Mouse (Mus musculus) erythroblast, adult 5-6 weeks (primary cell): Measurements from ENCODE around the gene Il1r1. TPM values are rescaled to one million over a fixed set of nuclear protein-coding genes. Genes with fewer than 3 reads are reported as not detected.

Source experiments
- ATAC-seq: replicated peaks from 2 replicates; pipeline ENCODE4 v1.8.0; 2016; ENCODE audit warnings: moderate number of reproducible peaks, mild to moderate bottlenecking, moderate TSS enrichment, inconsistent platforms; ENCODE audit not compliant: poor library complexity, low FRiP score, severe bottlenecking
- total RNA-seq, 2 experiments: library from RNA; stranded (forward) in 1 of 2; stranded (reverse) in 1 of 2; fragments of 150-400 nt in 1 of 2; fragments of 200-764, 138-1000 nt in 1 of 2; gene quantifications; 2 replicates each; pipeline versions ENCODE4 v1.2.3 to v1.2.4; 2015 to 2017; ENCODE audit warnings: low replicate concordance in 2 of 2

Il1r1 gene
- total RNA-seq (2015; ENCODE audit: low replicate concordance) (22.1 and 35.3 TPM in 2 replicates), total RNA-seq (2017; ENCODE audit: low replicate concordance) (34.5 and 39.0 TPM in 2 replicates)

DNA sequence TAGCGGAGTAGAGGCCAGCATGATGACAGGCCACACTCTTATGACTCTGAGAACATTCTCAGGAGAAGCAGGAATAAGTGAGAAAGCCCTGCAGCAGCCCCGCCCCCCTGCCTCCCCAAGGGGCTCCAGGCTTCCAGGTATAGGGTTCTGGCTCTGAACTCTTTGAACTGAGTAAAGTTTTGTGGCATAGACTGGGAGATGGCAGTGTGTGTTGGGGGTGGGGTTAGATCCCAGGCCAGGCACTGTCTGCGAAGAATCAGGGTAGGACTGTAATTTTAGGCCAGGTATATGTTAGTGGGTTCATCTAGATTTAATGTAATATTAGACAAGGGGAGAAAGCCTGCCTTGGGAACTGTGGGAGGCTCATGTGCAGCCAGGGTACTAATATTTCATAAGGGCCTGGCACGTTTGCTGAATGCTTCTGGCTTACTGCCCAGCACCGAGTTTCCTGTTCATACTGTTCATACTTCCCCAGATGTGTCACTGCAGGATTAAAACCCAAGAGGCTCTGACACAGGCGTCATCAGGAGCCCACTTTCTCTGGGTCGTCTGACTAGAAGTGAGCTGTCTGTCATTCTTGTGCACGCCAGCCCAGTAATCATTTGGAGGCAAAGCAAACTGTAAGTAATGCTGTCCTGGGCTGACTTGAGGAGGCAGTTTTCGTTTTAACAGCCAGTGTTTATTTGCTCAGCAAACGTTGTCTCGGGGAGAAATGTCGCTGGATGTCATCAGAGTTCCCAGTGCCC is at the start of gene Il1r1:
Gene Il1r1 (plus strand): TSS at position 542 of the 746 bp plus-strand sequence.
- peak; percentile 43 for ATAC-seq

DNA sequence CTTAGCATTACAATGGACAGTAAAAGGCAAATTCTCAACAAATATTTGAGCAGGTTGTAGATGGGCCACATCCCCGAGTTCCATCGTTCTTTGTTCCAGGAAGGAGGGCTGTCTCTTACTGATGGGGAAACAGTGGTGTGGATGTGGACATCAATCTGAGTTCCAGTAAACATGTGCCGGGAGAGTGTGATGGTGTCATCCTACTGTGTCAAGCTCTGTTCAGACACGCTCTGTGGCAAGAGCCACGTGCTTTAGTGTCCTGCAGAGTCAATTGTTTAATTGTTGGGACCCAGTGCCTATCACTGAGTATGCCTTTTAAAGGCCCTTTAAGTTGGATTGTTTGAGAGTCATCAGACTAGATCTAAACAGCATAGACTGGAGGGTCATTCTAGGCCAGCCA is 49.8 kb upstream of the Il1r1 start:
- no peak for ATAC-seq

DNA sequence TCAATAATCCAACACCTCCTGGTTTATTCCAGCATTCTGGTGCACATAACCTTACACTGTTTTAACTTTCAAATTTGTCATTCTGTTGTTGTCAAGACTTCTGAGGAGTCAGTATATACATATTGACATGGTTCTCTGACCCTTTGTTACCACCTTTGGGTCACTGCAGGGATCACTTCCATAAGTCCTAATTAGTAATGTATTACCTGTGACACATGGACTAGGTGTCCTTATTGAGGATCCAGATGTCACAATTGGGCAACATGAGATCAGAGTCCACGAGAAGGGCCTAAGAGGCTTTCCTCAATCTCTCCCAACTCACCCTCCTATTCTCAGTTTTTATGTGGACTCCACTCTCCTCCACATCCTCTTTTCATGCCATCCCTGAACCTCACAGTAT is 49.1 kb upstream of the Il1r1 start:
- ATAC-seq, result no peak

DNA sequence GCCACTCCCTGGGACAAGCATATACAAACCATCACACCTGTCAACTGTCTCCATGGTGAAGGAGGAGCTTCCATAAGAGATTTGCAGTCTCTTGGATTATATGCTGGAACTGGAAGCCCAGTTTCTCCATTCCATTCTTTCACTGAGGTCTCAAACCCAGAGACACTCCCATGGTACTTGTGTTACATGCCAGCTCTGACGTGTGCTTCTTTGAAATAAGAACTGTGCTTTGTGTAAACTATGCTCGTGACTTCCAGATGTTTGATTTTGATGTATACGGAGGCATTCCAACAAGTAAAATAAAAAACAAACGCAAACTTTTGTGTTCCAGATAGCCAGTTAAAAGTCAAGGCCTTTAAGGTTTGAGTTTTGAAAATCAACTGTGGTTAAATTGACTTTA is 45.8 kb upstream of the Il1r1 start:
- no peak for ATAC-seq

DNA sequence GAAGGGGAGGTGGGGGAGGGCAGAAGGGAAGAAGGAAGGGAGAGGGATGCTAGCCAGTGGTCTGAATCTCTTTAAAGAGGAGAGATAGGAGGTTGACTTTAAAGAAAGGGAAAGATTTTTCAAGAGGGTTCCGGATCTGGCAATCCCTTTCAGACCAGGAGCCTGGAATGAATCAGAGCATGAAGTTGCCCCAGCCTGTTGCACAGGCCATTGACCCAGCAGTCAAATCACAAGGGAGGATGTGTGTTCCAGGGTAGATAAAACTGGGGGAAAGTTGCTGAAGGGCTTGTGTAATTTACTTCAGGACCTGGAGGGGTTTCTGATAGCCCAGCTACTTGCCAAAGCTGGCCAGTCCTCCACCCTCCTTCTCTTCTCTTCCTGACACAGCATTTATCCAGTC is 45.4 kb upstream of the Il1r1 start:
- no peak for ATAC-seq

DNA sequence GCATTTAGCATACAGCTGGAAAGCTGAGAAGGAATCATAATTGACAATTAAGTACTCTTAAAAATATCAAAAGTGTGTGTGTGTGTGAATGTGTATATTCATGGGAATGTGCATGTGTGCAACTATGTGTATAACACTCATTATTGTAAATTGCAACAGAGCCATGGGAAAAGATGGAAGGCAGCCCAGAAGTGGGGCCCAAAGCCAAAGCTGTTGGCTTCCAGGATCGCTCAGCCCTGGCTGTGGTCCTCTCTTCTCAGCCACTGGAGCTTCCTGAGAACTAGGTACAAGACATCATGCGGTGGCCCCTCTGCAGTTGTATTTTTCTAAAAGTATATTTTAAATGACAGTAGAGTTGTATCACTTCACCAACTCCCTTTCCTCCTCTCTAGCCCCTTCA is 44.0 kb upstream of the Il1r1 start:
- no peak for ATAC-seq

DNA sequence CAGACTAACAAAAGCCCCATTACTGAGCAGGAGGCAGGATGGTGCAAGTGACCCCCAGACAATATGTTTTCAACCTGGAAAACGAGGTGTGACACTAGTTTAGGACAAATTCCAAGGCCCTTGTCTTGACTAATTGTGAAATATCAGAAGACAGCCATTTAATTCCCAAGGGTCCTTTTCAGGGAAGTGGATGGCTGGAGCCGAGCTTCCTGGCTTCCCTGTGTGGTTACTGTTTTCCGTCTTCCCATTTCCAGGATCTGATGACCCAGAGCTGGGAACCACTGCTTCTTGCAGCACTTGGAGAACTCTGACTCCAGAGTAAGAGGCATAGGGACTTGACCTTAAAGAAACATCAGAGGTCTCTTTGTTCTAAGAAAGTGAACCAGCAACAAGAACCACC is 43.2 kb upstream of the Il1r1 start:
- no peak for ATAC-seq

DNA sequence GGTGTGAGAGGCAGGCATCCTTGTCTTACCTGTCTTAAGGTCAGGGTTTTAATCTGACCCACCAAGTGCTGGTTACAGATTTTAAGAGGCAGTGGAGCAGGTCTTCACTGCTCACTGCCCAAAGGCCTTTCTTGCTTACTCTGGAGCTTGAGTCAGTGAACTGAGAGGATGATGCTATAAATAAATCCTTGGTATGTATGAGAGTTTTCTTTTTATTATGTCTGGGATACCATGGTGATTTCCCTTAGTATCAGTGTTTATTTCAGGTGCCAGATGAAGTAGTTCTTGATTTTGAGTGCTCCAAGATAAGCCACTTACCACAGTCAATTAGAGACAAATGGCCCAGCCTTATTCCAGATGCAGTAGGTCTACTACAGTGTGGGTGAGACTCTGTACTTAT is 41.5 kb upstream of the Il1r1 start:
- ATAC-seq, result no peak

DNA sequence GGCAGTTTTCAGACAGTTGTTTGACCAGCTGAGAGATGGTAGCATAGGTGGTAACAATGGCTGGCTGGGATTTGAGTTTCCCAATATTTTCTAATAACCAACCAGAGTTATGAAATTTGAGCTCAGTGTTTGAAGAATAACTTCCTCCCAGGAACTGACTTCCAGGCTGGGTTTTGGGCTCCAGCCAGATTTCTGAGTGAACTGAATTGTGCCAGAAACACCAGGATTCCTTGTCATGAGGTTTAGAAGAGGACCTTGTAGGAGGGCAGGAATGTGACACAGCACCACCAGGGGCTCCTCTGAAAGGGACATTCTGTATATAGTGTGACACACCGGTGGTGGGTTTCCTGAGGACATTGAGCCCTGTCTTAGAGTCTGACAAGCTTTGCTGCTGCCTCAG is 36.9 kb upstream of the Il1r1 start:
- no peak for ATAC-seq

DNA sequence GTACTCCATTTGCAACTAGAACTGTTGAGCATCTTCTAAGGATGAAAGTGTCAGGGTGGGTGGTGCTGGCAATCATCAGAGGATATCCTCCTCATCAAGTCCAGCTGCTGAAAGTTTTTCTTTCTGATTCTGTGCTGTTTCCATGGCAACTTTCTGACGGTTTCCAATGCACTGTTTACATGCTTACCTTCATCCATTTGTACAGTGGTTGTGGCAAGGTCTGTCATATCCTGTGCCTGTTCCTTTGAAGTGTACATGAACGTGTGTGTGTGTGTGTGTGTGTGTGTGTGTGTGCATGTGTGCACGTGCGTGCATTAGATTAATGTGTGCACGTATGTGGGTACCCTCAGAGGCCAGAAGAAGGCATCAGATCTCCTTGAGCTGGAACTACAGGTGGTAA is 34.9 kb upstream of the Il1r1 start:
- no peak for ATAC-seq

DNA sequence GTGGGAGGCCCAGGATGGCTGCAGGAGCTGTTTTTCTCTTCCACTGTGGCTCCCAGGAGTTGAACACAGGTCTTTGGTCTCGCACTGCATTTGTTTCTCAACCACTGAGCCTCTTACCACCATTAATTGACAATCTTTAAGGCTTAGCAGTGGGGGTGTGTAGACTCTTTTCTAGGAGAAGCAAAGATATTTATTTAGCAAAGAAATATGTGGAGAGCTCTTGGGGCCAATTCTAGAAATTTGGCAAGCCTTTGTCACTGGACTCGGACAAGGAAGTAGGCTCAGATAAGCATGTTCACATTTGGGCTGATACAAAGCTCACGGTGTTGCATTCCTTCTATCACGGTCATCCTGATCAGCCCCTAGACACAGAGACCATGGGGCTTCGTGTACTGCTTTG is 34.0 kb upstream of the Il1r1 start:
- no peak for ATAC-seq

DNA sequence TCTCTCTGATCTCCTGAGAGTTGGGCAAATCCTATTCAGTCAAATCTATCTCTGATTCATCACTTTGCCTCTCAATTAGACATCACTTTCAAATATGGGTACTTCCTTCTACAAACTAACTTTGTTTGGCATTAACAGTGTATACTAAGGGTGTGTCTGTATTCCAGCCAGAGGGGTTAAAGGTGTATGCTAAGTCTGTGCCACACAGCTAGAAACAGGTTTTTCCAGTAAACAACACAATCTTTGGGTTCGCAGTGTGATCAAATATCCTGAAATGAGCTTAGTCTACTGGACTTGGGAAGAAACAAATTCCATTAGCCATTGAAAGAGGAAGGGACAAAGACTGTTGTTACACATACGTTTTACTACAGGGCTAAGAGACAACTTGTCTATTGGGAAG is 30.6 kb upstream of the Il1r1 start:
- ATAC-seq, result no peak

DNA sequence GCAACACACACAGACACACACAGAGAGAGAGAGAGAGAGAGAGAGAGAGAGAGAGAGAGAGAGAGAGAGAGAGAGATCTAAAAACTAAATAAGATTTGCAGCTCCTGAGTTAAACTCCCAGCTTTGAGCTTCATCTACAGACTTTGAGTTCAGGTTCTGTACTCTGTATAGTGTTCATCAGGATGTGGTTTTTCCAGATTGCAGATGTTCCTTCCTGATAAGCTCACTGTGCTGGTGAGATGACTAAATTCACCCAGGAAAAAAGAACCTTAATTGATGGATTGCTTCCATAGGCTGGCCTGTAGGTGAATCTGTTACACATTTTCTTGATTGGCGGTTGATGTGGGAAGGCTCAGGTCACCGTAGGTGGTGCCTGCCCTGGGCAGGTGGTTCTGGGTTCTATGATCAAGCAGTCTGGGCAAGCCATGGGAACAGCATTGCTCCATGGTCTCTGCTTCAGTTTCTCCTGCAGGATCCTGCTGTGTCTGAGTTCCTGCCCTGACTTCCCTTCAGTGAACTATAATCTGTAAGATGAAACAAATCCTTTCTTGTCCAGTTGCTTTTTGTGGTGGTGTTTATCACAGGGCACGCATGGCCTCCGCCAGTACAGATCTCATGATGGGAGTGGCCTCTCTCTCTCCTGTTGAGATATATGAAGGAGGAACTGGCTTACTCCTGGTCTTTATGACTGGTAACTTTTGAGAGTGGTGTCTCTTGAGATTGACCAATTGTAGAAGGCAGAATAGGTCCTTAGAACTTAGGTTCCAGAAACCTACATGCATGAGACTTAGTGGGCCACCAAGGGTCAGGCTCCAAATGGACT is 11.3 kb upstream of the Il1r1 start:
- ATAC-seq, result no peak

DNA sequence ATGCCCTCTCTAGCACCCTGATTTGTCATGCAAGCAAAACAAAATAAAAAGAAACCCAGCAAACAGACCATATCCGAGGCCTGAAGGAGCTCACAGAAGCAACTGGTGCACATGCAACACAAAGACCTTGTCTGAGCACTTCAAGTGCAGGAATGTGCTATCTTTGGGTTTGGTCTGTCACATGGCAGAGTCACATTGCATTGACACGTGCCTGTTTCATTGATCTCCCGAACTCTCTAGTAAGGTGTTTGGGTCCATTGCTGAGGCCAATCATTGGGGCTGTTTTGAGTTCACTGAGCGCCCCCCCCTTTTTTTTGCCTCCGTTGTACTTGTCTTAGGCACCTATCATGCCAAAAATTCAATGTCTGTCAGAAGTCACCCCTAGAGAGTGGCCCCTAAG is 7.4 kb upstream of the Il1r1 start:
- ATAC-seq, result no peak

DNA sequence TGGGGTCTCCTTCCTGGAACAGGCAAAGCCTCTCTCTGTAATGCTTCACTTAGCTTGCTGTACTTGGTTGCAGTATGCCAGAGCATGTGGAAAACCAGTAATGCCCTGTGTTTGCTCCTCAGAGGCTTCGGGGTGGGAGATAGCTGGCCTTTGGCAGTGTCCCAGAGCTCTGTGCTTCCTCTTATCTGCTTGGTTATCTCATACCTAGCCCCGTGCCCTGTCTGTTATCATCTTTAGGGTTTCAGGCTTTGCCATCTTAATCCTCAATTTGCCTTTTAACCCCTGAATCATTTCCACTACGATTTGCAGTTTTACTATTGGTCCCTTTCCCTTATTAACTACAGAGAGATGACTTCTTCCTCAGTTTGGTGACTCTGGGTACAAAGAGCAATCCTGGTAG is 6.3 kb upstream of the Il1r1 start:
- no peak for ATAC-seq

DNA sequence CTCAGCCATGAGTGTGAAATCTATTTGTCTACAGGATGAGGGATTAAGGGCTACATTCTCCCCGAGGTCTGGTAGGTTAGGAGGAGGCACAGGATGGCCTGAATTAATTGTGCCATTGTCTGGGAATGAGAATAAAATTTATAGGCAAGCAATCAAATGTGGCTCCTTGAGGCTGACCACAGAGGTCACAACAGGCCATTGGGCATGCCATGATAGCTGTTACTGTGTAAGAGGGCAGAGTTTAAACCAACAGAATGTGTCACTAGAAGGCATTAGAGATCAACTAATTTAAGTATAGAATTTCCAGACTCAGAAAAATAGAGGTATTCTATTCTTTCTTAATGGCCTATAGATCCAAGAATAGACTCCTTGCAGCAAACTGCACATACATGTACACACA is 4.3 kb upstream of the Il1r1 start:
- no peak for ATAC-seq

DNA sequence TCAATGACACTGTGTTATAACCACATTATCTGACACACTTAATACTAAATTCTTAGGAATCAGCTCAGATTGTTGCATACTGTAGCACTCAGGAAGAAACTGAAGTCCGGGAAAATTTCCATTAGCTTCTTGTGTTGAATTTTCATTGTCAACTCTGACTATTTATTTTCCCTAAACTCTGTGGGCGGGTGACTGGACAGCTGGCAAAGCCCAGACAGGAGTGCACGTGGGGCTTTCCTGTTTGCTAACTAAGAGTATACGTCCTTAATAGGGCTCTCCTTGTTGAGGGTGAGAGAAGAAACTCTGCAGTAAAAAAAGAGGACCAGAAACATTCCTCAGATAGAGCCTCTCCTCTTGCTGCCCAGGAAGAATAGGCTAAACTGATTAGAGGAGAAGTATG is 3.0 kb upstream of the Il1r1 start:
- no peak for ATAC-seq

DNA sequence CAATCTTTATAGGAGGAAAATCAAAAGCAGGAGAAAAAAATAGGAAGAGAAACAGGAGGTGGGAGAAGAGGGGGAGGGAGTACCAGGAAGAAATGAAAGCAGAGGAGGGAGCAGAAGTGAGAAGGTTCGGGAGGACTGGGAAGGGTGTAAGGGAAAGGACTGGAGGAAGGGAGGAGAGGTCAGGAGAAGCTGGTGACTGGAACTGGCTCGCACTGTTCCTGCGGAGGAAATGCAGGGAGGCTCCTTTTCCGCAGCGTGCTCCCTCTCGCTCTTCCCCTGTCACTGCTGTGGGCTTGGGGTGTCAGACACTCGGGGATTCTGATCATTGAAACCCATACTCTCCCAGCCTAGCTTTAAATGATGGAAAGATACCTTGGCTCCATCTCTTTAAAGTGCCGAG is 2.2 kb upstream of the Il1r1 start:
- no peak for ATAC-seq

DNA sequence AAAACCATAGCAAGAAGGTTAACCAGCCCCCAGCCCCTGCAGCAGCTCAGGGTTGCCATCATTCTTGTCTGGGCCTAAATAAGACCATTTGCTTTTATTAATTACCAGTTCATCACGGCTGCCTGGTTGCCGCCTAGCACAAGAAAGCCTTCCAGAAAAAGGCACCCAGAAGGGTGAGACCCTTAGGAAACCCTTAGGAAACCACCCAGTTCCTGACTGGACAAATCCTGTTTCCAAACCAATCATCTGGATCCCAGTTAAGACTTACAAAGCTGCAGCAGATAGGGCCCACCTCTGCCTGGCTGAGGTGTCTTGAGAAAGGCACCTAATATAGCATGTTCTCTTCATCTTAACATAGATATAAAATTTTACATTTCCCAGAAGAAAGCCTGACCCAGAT is 1.3 kb upstream of the Il1r1 start:
- no peak for ATAC-seq

DNA sequence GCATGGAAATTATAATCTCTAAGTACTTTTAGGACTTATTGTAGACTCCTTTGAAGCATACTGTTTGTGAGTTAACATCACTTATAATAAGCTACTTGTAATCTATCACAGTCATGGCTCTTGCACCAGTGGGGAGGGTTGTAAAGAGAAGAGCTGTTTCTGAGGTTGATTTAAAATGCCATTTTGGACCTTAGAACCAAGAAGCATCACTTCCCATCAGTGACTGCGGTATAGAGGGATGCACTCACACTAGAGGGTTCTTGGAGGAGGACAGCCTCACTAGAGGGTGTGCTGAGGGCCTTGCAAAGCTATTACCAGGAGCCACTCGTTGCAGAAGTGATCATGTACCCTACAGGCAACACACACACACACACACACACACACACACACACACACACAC is 700 bp downstream of the Il1r1 start:
- no peak for ATAC-seq

DNA sequence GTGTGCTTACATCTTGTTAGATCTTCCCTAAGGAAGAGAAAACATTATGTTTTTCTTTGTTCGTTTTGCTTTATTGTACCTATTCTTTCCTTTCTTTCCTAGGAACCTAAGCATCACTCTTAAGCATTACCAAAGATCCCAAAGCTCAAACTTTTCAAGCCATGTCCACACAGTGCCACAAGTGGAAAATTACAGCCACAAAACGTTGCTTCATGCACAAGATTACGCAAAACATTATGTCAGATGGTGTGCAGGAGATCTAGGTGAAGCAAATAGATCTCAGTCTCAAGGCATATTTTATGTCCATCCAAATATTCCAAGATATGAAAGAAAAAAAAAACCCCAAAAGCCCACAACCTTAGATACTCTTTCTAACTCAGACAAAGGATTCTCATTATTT is 4.2 kb downstream of the Il1r1 start:
- ATAC-seq, result no peak
